Mouse (Mus musculus): ENCODE results near the gene Kifc3. TPM values are rescaled to one million over a fixed set of nuclear protein-coding genes. Genes with fewer than 3 reads are reported as not detected.

Gene Kifc3
- polyA plus RNA-seq, 1 experiment from 2014 or later: 46.2 TPM

- Histone ChIP-seq H3K27me3 (ENCODE audit: insufficient read depth, low read length) (no peaks in the 10 kb centered on the region), H3K27ac (no peak overlapping the region), H3K4me1 (replicated peaks; ENCODE audit: insufficient read depth, low read length) (no peaks in the 10 kb centered on the region), H3K4me2 (ENCODE audit: low read length) (no peak overlapping the region), H3K4me3 (replicated peaks; ENCODE audit: low read depth, low read length) (no peak overlapping the region), H3K36me3 (ENCODE audit: insufficient read depth, low read length) (no peaks in the 10 kb centered on the region), H3K9me3 (replicated peaks; ENCODE audit: low read length) (no peaks in the 10 kb centered on the region), H3K9ac (ENCODE audit: low read depth, low read length) (no peak overlapping the region)
- TF ChIP-seq CTCF (IDR thresholded peaks at IDR 0.05; ENCODE audit: low read depth): no peak
- 63% methylated on average over 11 of the region's 11 CpGs for WGBS
- ATAC-seq (replicated peaks; ENCODE audit: low FRiP score, low read depth): no peak
- no peak for DNase-seq (ENCODE audit: low spot score)
Observed at GRCm38 (mm10) chr8:95195728-95196127, 6.9 kb downstream of the Kifc3 start.

- DNase-seq (ENCODE audit: low spot score) (no peak), ATAC-seq (replicated peaks; ENCODE audit: low FRiP score, low read depth) (no peak)
- Histone ChIP-seq H3K4me3 (replicated peaks; ENCODE audit: low read depth, low read length) (no peak overlapping the region), H3K9me3 (replicated peaks; ENCODE audit: low read length) (no peaks in the 10 kb centered on the region), H3K27ac (no peak overlapping the region), H3K36me3 (ENCODE audit: insufficient read depth, low read length) (no peaks in the 10 kb centered on the region), H3K27me3 (ENCODE audit: insufficient read depth, low read length) (no peaks in the 10 kb centered on the region), H3K9ac (ENCODE audit: low read depth, low read length) (no peak overlapping the region), H3K4me2 (ENCODE audit: low read length) (no peak overlapping the region), H3K4me1 (replicated peaks; ENCODE audit: insufficient read depth, low read length) (no peaks in the 10 kb centered on the region)
- TF ChIP-seq CTCF (IDR thresholded peaks at IDR 0.05; ENCODE audit: low read depth): no peak
- 89% methylated on average over 9 of the region's 9 CpGs for WGBS
Observed at GRCm38 (mm10) chr8:95191497-95192175, 11.0 kb downstream of the Kifc3 start.

DNA sequence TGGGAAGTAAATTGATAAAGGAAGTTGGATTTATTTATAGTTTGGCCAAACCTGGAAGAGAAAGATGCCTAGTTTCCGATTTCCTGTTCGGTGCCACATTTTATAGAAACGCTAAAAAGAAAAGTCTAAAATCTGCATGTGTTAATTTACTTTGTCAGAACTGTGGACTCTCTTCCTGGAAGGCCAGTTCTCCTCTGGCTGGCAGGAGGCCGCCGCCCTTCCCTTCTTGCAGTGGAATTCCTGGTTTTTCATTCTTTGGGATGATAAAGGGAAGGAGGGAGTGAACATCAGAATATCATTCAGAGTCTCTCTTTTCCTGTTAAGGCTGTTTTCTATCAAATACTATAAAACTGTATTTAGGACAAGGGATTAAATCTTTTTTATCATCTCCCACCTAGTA, 15.0 kb downstream of the Kifc3 start:
- no peak for TF ChIP-seq CTCF (IDR thresholded peaks at IDR 0.05; ENCODE audit: low read depth)
- Histone ChIP-seq H3K4me2 (ENCODE audit: low read length) (no peak overlapping the region), H3K4me3 (replicated peaks; ENCODE audit: low read depth, low read length) (no peak overlapping the region), H3K4me1 (replicated peaks; ENCODE audit: insufficient read depth, low read length) (no peaks in the 10 kb centered on the region), H3K27ac (no peak overlapping the region), H3K9ac (ENCODE audit: low read depth, low read length) (no peak overlapping the region), H3K36me3 (ENCODE audit: insufficient read depth, low read length) (no peaks in the 10 kb centered on the region), H3K27me3 (ENCODE audit: insufficient read depth, low read length) (no peaks in the 10 kb centered on the region), H3K9me3 (replicated peaks; ENCODE audit: low read length) (no peaks in the 10 kb centered on the region)
- no peak for ATAC-seq (replicated peaks; ENCODE audit: low FRiP score, low read depth)
- WGBS: 59% methylated on average over 5 of the region's 5 CpGs
- no peak for DNase-seq (ENCODE audit: low spot score)

DNA sequence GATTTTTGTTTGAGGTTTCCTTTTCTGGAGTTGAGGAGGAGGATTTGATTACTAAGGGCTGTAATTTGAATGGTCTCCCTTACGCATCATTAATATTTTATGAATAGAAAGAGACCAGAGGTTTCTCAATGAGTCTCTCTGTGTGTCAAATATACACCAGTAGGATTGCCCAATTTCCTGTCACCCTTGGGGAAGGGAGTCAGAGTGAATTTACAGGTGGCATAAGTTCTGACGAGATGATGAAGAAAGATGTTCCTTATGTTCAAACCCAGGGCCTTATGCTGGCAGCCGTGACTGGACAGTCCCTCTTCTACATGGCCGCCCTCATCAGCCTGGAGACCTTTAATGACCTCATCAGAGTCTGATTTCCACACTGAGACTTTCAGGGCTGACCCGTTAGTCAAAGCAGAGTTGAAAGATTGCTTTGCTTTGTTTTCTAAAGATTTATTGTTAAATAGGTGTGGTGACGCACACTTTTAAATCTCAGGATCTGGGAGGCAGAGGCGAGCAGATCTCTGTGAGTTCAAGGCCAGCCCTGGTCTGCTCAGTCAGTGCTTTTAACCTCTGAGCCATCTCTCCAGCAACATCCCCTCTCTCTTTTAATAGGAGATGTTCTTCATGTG, 16.6 kb downstream of the Kifc3 start:
- Histone ChIP-seq H3K9me3 (replicated peaks; ENCODE audit: low read length) (no peaks in the 10 kb centered on the region), H3K4me2 (ENCODE audit: low read length) (no peak overlapping the region), H3K27me3 (ENCODE audit: insufficient read depth, low read length) (no peaks in the 10 kb centered on the region), H3K9ac (ENCODE audit: low read depth, low read length) (no peak overlapping the region), H3K4me3 (replicated peaks; ENCODE audit: low read depth, low read length) (no peak overlapping the region), H3K27ac (no peak overlapping the region), H3K36me3 (ENCODE audit: insufficient read depth, low read length) (no peaks in the 10 kb centered on the region), H3K4me1 (replicated peaks; ENCODE audit: insufficient read depth, low read length) (no peaks in the 10 kb centered on the region)
- ATAC-seq (replicated peaks; ENCODE audit: low FRiP score, low read depth) (no peak), DNase-seq (ENCODE audit: low spot score) (no peak)
- TF ChIP-seq CTCF (IDR thresholded peaks at IDR 0.05; ENCODE audit: low read depth): no peak
- 63% methylated on average over 7 of the region's 7 CpGs for WGBS

- Histone ChIP-seq H3K27me3 (ENCODE audit: insufficient read depth, low read length) (no peaks in the 10 kb centered on the region), H3K4me3 (replicated peaks; ENCODE audit: low read depth, low read length) (no peak overlapping the region), H3K9ac (ENCODE audit: low read depth, low read length) (no peak overlapping the region), H3K9me3 (replicated peaks; ENCODE audit: low read length) (no peaks in the 10 kb centered on the region), H3K27ac (no peak overlapping the region), H3K4me2 (ENCODE audit: low read length) (no peak overlapping the region), H3K36me3 (ENCODE audit: insufficient read depth, low read length) (no peaks in the 10 kb centered on the region), H3K4me1 (replicated peaks; ENCODE audit: insufficient read depth, low read length) (no peaks in the 10 kb centered on the region)
- no peak for TF ChIP-seq CTCF (IDR thresholded peaks at IDR 0.05; ENCODE audit: low read depth)
- ATAC-seq (replicated peaks; ENCODE audit: low FRiP score, low read depth) (no peak), DNase-seq (ENCODE audit: low spot score) (no peak)
- 37% methylated on average over 10 of the region's 10 CpGs for WGBS
Observed at GRCm38 (mm10) chr8:95185104-95185503, 17.5 kb downstream of the Kifc3 start.

GRCm38 (mm10) chr8:95184171-95184570, 18.4 kb downstream of the Kifc3 start:
- ATAC-seq (replicated peaks; ENCODE audit: low FRiP score, low read depth): no peak
- H3K4me2 ChIP-seq (ENCODE audit: low read length): no peak overlapping the region

More at GRCm38 (mm10) chr8:95184171-95184570, 18.4 kb downstream of the Kifc3 start:
- WGBS: 82% methylated on average over 12 of the region's 12 CpGs
- Histone ChIP-seq H3K4me1 (replicated peaks; ENCODE audit: insufficient read depth, low read length) (no peaks in the 10 kb centered on the region), H3K36me3 (ENCODE audit: insufficient read depth, low read length) (no peaks in the 10 kb centered on the region), H3K9me3 (replicated peaks; ENCODE audit: low read length) (no peaks in the 10 kb centered on the region), H3K4me3 (replicated peaks; ENCODE audit: low read depth, low read length) (no peak overlapping the region), H3K27me3 (ENCODE audit: insufficient read depth, low read length) (no peaks in the 10 kb centered on the region), H3K9ac (ENCODE audit: low read depth, low read length) (no peak overlapping the region), H3K27ac (no peak overlapping the region)
- no peak for DNase-seq (ENCODE audit: low spot score)
- TF ChIP-seq CTCF (IDR thresholded peaks at IDR 0.05; ENCODE audit: low read depth): no peak
